Mouse (Mus musculus) midbrain, embryonic 15.5 days (tissue): ENCODE measurements around the gene Cars2. TPM values are rescaled to one million over a fixed set of nuclear protein-coding genes. Genes with fewer than 3 reads are reported as not detected.

Source experiments
- ATAC-seq: fragments of 200-750 bp; cut with Nextera tagmentation; replicated peaks from 2 replicates; pipeline ENCODE4 v1.8.0; 2017; ENCODE audit warnings: moderate TSS enrichment
- H3K27ac ChIP-seq: fragments of 300-500 bp; sonication (generic); 2 replicates; pipeline ENCODE4 v1.5.1; 2015; ENCODE audit warnings: mild to moderate bottlenecking, inconsistent platforms
- H3K27me3 ChIP-seq: fragments of 300-500 bp; sonication (generic); replicated peaks from 2 replicates; pipeline ENCODE4 v1.6.1; 2015; ENCODE audit warnings: inconsistent platforms
- H3K36me3 ChIP-seq: fragments of 300-500 bp; sonication (generic); replicated peaks from 2 replicates; pipeline ENCODE4 v1.6.1; 2015; ENCODE audit warnings: inconsistent platforms
- H3K4me1 ChIP-seq: fragments of 300-500 bp; sonication (generic); 2 replicates; pipeline ENCODE4 v1.6.1; 2015; ENCODE audit warnings: inconsistent platforms
- H3K4me2 ChIP-seq: fragments of 300-500 bp; sonication (generic); 2 replicates; pipeline ENCODE4 v1.6.1; 2015; ENCODE audit warnings: inconsistent platforms, mild to moderate bottlenecking, moderate library complexity
- H3K4me3 ChIP-seq: fragments of 300-500 bp; sonication (generic); 2 replicates; pipeline ENCODE4 v1.5.1; 2015; ENCODE audit warnings: mild to moderate bottlenecking, inconsistent platforms
- H3K9ac ChIP-seq: fragments of 300-500 bp; sonication (generic); 2 replicates; pipeline ENCODE4 v1.6.1; 2015; ENCODE audit warnings: mild to moderate bottlenecking, inconsistent platforms
- H3K9me3 ChIP-seq: fragments of 300-500 bp; sonication (generic); 2 replicates; pipeline ENCODE4 v1.6.1; 2016; ENCODE audit warnings: inconsistent platforms
- WGBS: fragments of 180-500 bp; shearing (Covaris S2); methylation state at CpG from one replicate; pipeline ENCODE4 v1.1.7; 2015; ENCODE audit warnings: mixed read lengths; 5-methylcytosine and 5-hydroxymethylcytosine counted together
- polyA plus RNA-seq: library from polyadenylated mRNA; unstranded; fragments of >200 nt; fragmentation: Nextera tagmentation; extraction: Ambion mirVana; gene quantifications from 2 replicates; pipeline ENCODE4 v1.2.1, GENCODE M21; 2015

Cars2 gene
- 21.7 and 23.5 TPM in 2 replicates for polyA plus RNA-seq

DNA sequence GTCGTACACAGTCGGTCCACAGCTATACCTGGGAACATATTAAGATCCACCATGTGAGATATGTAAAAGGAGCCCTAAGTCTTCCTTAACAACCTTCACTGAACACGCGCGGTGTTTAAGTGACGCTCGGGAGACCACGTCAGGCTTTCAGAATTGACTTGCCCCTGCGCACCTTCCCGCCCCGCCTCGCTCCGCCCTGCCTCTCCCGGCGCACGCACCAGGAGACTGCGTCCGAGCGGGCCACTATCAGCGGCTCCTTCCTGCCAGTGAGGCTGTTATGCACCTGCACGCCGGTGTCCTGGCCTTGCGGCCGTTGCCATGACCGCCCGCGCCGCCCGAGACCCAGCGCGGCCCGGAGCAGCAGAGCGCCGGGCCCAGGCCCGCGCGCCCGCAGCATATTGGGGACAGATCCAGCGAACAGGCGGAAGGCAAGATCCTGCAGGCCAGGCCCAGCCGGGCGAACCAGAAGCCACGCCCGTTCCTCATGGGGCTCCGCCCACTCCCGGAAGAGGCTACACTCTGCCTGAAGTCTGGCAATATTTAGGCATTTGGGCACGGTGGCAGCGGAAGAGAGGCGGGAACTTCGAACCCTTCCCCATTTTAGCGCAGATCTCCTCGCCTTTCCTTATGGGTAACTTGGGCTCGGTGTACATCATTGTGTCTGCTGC lies at the start of gene Cars2:
Gene Cars2 (minus strand): TSS at position 503 of the 668 bp plus-strand sequence.
- 0% methylated on average over 53 of the region's 53 CpGs for WGBS
- H3K36me3 ChIP-seq: no peaks in the 10 kb centered on the region

GRCm38 (mm10) chr8:11593222-11593884 lies 42.8 kb upstream of the Cars2 start:
- no peak for ATAC-seq
- 75% methylated on average over 12 of the region's 12 CpGs for WGBS
- H3K4me2 ChIP-seq: no peak overlapping the region

More for the DNA sequence above, at the start of gene Cars2:
- Histone ChIP-seq H3K9ac (peak within 1 kb of the TSS; percentile 96), H3K27me3 (no peaks in the 10 kb centered on the region), H3K4me2 (peak within 1 kb of the TSS; percentile 85), H3K9me3 (no peaks in the 10 kb centered on the region), H3K27ac (peak within 1 kb of the TSS; percentile 92), H3K4me1 (peaks cover 26% of the 10 kb centered on the region), H3K4me3 (peak within 1 kb of the TSS; percentile 94)
- peak; percentile 48 for ATAC-seq

GRCm38 (mm10) chr8:11592296-11592695 lies 41.7 kb upstream of the Cars2 start:
- H3K27ac ChIP-seq: no peak overlapping the region
- no peak overlapping the region for H3K9ac ChIP-seq
- H3K4me2 ChIP-seq: no peak overlapping the region
- H3K9me3 ChIP-seq: no peaks in the 10 kb centered on the region
- no peaks in the 10 kb centered on the region for H3K27me3 ChIP-seq
- H3K4me1 ChIP-seq: no peaks in the 10 kb centered on the region
- 46% methylated on average over 13 of the region's 13 CpGs for WGBS
- H3K36me3 ChIP-seq: no peaks in the 10 kb centered on the region
- no peak overlapping the region for H3K4me3 ChIP-seq
- no peak for ATAC-seq

More at GRCm38 (mm10) chr8:11593222-11593884, 42.8 kb upstream of the Cars2 start:
- H3K9me3 ChIP-seq: no peaks in the 10 kb centered on the region
- H3K36me3 ChIP-seq: no peaks in the 10 kb centered on the region
- no peak overlapping the region for H3K27ac ChIP-seq
- no peaks in the 10 kb centered on the region for H3K27me3 ChIP-seq
- H3K4me1 ChIP-seq: no peaks in the 10 kb centered on the region
- no peak overlapping the region for H3K9ac ChIP-seq
- H3K4me3 ChIP-seq: no peak overlapping the region

- no peak overlapping the region for H3K4me2 ChIP-seq
- no peaks in the 10 kb centered on the region for H3K27me3 ChIP-seq
- H3K4me1 ChIP-seq: no peaks in the 10 kb centered on the region
- 86% methylated on average over 4 of the region's 4 CpGs for WGBS
- H3K36me3 ChIP-seq: no peaks in the 10 kb centered on the region
- no peak overlapping the region for H3K27ac ChIP-seq
- no peak overlapping the region for H3K9ac ChIP-seq
- ATAC-seq: no peak
- no peak overlapping the region for H3K4me3 ChIP-seq
- no peaks in the 10 kb centered on the region for H3K9me3 ChIP-seq
Observed at GRCm38 (mm10) chr8:11591837-11592236, 41.3 kb upstream of the Cars2 start.

DNA sequence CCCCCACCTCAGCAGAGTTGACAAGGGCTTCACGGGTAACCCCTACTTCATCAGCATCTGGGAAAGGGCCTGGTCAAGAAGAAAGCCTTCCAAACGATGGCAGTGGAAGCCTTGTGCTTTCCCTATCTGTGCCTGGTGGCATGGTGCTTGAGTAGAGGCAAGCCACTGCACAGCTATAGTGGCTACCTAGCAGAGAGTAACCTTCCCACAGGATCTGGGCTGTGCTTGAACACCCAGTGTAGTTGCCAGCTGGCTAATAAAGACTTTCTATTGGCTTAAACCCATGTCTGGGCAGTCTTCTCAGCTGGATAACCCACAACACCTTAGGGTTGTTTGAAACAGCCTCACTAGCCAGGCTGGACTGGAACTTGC lies 35.8 kb upstream of the Cars2 start:
- ATAC-seq: no peak
- no peak overlapping the region for H3K27ac ChIP-seq
- H3K36me3 ChIP-seq: no peaks in the 10 kb centered on the region
- no peak overlapping the region for H3K4me3 ChIP-seq
- H3K4me1 ChIP-seq: no peaks in the 10 kb centered on the region
- H3K9me3 ChIP-seq: no peaks in the 10 kb centered on the region
- no peak overlapping the region for H3K9ac ChIP-seq
- WGBS: 77% methylated on average over 2 of the region's 2 CpGs
- H3K27me3 ChIP-seq: no peaks in the 10 kb centered on the region
- no peak overlapping the region for H3K4me2 ChIP-seq

- Histone ChIP-seq H3K4me3 (no peak overlapping the region), H3K4me2 (no peak overlapping the region), H3K36me3 (no peaks in the 10 kb centered on the region), H3K9me3 (no peaks in the 10 kb centered on the region), H3K27me3 (no peaks in the 10 kb centered on the region), H3K9ac (no peak overlapping the region), H3K4me1 (no peaks in the 10 kb centered on the region), H3K27ac (no peak overlapping the region)
- no peak for ATAC-seq
- WGBS: 87% methylated on average over 21 of the region's 21 CpGs
Observed at GRCm38 (mm10) chr8:11585513-11586373, 35.2 kb upstream of the Cars2 start.

DNA sequence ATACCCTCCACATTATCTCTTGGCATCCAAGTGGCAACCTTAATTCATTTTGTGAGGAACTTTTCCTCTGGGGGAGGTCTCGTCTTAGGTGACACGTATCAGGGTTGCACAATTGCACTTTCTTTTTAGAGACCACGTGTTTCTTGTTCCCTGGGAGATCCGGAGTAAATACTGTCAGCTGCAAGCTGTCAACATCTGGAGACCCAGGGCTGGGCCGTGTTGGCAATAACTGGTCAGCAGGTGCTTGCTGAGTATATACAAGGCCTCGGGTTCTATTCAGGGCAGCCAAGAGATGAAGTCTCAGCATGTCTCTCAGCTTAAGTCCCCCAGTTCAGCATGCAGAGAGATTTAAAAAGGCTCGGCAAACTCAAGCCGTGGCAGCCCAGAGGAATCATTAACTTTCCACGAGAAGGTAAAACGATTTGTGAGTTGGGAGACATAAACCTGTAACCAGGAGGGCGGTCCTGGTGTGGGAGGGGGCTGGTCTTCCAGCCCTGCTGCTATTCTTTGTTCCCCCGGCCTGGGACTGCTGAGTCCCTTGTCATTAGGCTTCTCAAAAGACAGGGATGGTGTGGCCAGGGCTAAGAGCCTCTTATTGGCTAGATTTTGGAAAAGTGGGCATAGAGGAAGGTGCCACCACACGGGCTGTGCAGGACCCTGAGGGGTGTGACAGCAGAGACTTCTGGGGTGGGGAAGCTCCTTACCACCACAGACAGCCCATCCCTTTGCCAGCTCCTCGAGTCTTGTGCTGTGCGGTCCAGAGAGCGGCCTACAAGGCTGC lies 25.2 kb upstream of the Cars2 start:
- WGBS: 55% methylated on average over 16 of the region's 16 CpGs
- no peak overlapping the region for H3K9ac ChIP-seq
- no peak overlapping the region for H3K4me3 ChIP-seq
- H3K36me3 ChIP-seq: no peaks in the 10 kb centered on the region
- no peaks in the 10 kb centered on the region for H3K27me3 ChIP-seq
- no peak overlapping the region for H3K27ac ChIP-seq
- H3K9me3 ChIP-seq: no peaks in the 10 kb centered on the region
- no peak overlapping the region for H3K4me2 ChIP-seq
- no peaks in the 10 kb centered on the region for H3K4me1 ChIP-seq
- ATAC-seq: no peak

GRCm38 (mm10) chr8:11574911-11575603 lies 24.5 kb upstream of the Cars2 start:
- Histone ChIP-seq H3K36me3 (no peaks in the 10 kb centered on the region), H3K4me1 (no peaks in the 10 kb centered on the region), H3K9ac (no peak overlapping the region), H3K27ac (no peak overlapping the region), H3K27me3 (no peaks in the 10 kb centered on the region), H3K9me3 (no peaks in the 10 kb centered on the region), H3K4me3 (no peak overlapping the region), H3K4me2 (no peak overlapping the region)
- no peak for ATAC-seq
- WGBS: 85% methylated on average over 9 of the region's 9 CpGs

- WGBS: 70% methylated on average over 6 of the region's 6 CpGs
- no peak for ATAC-seq
- no peak overlapping the region for H3K4me3 ChIP-seq
Observed at GRCm38 (mm10) chr8:11572428-11572827, 21.8 kb upstream of the Cars2 start.

DNA sequence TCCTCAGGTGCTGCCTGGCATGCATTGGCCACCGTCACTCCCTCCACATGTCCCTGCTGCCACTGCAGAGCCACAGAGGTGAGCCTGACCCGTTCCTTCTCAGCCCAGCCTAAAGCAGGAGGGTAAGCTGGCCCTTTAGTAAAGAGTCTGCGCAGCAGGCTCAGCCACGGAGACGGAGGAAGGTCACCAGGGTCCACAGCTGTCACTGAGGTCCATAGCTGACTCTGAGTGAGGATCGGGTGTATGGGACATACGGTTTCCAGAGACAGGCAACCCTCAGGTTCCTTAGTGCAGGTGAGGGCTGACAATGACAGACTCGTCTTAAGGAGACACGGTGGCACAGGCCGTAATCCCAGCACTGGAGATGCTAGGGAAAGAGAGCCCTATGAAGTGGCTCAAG lies 21.4 kb upstream of the Cars2 start:
- H3K4me1 ChIP-seq: no peaks in the 10 kb centered on the region
- 93% methylated on average over 10 of the region's 10 CpGs for WGBS
- no peaks in the 10 kb centered on the region for H3K9me3 ChIP-seq
- no peak overlapping the region for H3K27ac ChIP-seq
- H3K9ac ChIP-seq: no peak overlapping the region
- H3K4me3 ChIP-seq: no peak overlapping the region
- no peak overlapping the region for H3K4me2 ChIP-seq
- H3K27me3 ChIP-seq: no peaks in the 10 kb centered on the region
- no peak for ATAC-seq
- peaks cover 2% of the 10 kb centered on the region; the same call in 1 of the 2 replicates for H3K36me3 ChIP-seq

More at GRCm38 (mm10) chr8:11572428-11572827, 21.8 kb upstream of the Cars2 start:
- no peaks in the 10 kb centered on the region for H3K4me1 ChIP-seq
- H3K9me3 ChIP-seq: no peaks in the 10 kb centered on the region
- no peak overlapping the region for H3K9ac ChIP-seq
- no peak overlapping the region for H3K4me2 ChIP-seq
- no peak overlapping the region for H3K27ac ChIP-seq
- no peaks in the 10 kb centered on the region for H3K36me3 ChIP-seq
- no peaks in the 10 kb centered on the region for H3K27me3 ChIP-seq

GRCm38 (mm10) chr8:11570742-11571141 lies 20.2 kb upstream of the Cars2 start:
- Histone ChIP-seq H3K27ac (no peak overlapping the region), H3K9ac (no peak overlapping the region), H3K27me3 (no peaks in the 10 kb centered on the region), H3K4me3 (no peak overlapping the region), H3K36me3 (peaks cover 3% of the 10 kb centered on the region; the same call in 1 of the 2 replicates), H3K4me2 (no peak overlapping the region), H3K4me1 (no peaks in the 10 kb centered on the region), H3K9me3 (no peaks in the 10 kb centered on the region)
- WGBS: 94% methylated on average over 4 of the region's 4 CpGs
- ATAC-seq: no peak
